Comparison of ENCODE assay signal across 9 mouse cellular contexts in genomic region chr5:135800927-135801326, GRCm38 (mm10). TPM values are rescaled to one million over a fixed set of nuclear protein-coding genes. Genes with fewer than 3 reads are reported as not detected.
A peak's percentile ranks its signal among the peaks of the same experiment; 100 is the strongest.
DNase-seq lines count a peak whose midpoint lies in the region; ATAC-seq and TF ChIP-seq lines count a peak whose summit lies in the region.
"Had no signal": no experiment of that assay in that cellular context is flagged by ENCODE, and none has a peak within 500 bp of the region (broad histone marks: within the 10 kb centered on the region; RNA-seq: fewer than 3 reads in every experiment).

No protein-coding gene starts in this region.

- H3K36me3 ChIP-seq in heart, embryonic 15.5 days, result no peaks in the 10 kb centered on the region
- H3K36me3 ChIP-seq in forebrain, embryonic 12.5 days (replicated peaks), result no peaks in the 10 kb centered on the region
- no peaks in the 10 kb centered on the region for H3K36me3 ChIP-seq in limb, embryonic 14.5 days (ENCODE audit: control insufficient read depth, insufficient read depth, low read length)

- no peak; the same call in 1 of the 2 replicates for ATAC-seq in heart, embryonic 15.5 days (replicated peaks; ENCODE audit: insufficient number of reproducible peaks, insufficient read depth, low FRiP score, low read depth)
- peak; percentile 51; the same call in 1 of the 2 replicates for ATAC-seq in forebrain, embryonic 12.5 days (ENCODE audit: low FRiP score)
- 0 out of 2 replicates have a peak, but pooled peaks have one; percentile 30 for ATAC-seq in limb, embryonic 14.5 days (ENCODE audit: low FRiP score, low read depth)

- intact Hi-C loops in heart, postnatal 10 days (cut with DNase I), result no loop called here

- no peaks in the 10 kb centered on the region for H3K9me3 ChIP-seq in heart, embryonic 15.5 days (replicated peaks)
- no peaks in the 10 kb centered on the region for H3K9me3 ChIP-seq in forebrain, embryonic 12.5 days
- no peaks in the 10 kb centered on the region for H3K9me3 ChIP-seq in limb, embryonic 14.5 days (ENCODE audit: control insufficient read depth, low read length)

- WGBS in heart, embryonic 15.5 days, result 3% methylated on average over 6 of the region's 6 CpGs
- WGBS in forebrain, embryonic 12.5 days, result 2% methylated on average over 6 of the region's 6 CpGs
- WGBS in limb, embryonic 14.5 days, result 0% methylated on average over 6 of the region's 6 CpGs

- no peak overlapping the region for H3K4me3 ChIP-seq in heart, embryonic 15.5 days
- H3K4me3 ChIP-seq in forebrain, embryonic 12.5 days (replicated peaks), result no peak overlapping the region
- H3K4me3 ChIP-seq in limb, embryonic 14.5 days (replicated peaks; ENCODE audit: low read length), result no peak overlapping the region

- TF ChIP-seq POLR2A in limb, embryonic 14.5 days (IDR thresholded peaks at IDR 0.05; ENCODE audit: borderline replicate concordance, extremely low read depth, insufficient read depth, insufficient read length), result no peak

- H3K4me1 ChIP-seq in heart, embryonic 15.5 days (replicated peaks), result peaks cover 12% of the 10 kb centered on the region
- peaks cover 12% of the 10 kb centered on the region; the same call in 1 of the 2 replicates for H3K4me1 ChIP-seq in forebrain, embryonic 12.5 days
- 0 out of 2 replicates have a peak, but pooled peaks cover 7% of the 10 kb centered on the region for H3K4me1 ChIP-seq in limb, embryonic 14.5 days (ENCODE audit: control insufficient read depth, insufficient read depth, low read length)

- no peak overlapping the region for H3K9ac ChIP-seq in heart, embryonic 15.5 days
- H3K9ac ChIP-seq in forebrain, embryonic 12.5 days, result 0 out of 2 replicates have a peak overlapping the region, but pooled peaks have one; percentile 4
- H3K9ac ChIP-seq in limb, embryonic 14.5 days (ENCODE audit: low read depth, low read length, severe bottlenecking), result no peak overlapping the region
- H3K9ac ChIP-seq: liver, embryonic 14.5 days had no signal

- H3K27ac ChIP-seq in heart, embryonic 15.5 days, result no peak overlapping the region
- H3K27ac ChIP-seq in forebrain, embryonic 12.5 days, result peak overlapping the region; percentile 53
- H3K27ac ChIP-seq in limb, embryonic 14.5 days (replicated peaks; ENCODE audit: low read depth, low read length), result no peak overlapping the region
- H3K27ac ChIP-seq: liver, embryonic 14.5 days had no signal

- 0 out of 2 replicates have a peak overlapping the region, but pooled peaks have one; percentile 6 for H3K4me2 ChIP-seq in heart, embryonic 15.5 days
- no peak overlapping the region for H3K4me2 ChIP-seq in forebrain, embryonic 12.5 days
- no peak overlapping the region for H3K4me2 ChIP-seq in limb, embryonic 14.5 days (replicated peaks; ENCODE audit: low read depth, low read length, severe bottlenecking)

- no peak for DNase-seq in heart, postnatal 10 days
- DNase-seq in limb, embryonic 14.5 days (ENCODE audit: low spot score), result peak; percentile 40
- peak; percentile 39 for DNase-seq in retina, postnatal 7 days (ENCODE audit: low read depth, low spot score)
- DNase-seq in T-cell, adult 2 months (ENCODE audit: low spot score), result no peak
- DNase-seq in spleen, postnatal 10 days (ENCODE audit: low spot score in 2 of 2), result no peak
- DNase-seq: kidney, adult 8-10 months had no signal

- 0 out of 2 replicates have a peak, but pooled peaks cover 6% of the 10 kb centered on the region for H3K27me3 ChIP-seq in heart, embryonic 15.5 days
- H3K27me3 ChIP-seq in forebrain, embryonic 12.5 days, result peaks cover 29% of the 10 kb centered on the region
- no peaks in the 10 kb centered on the region for H3K27me3 ChIP-seq in limb, embryonic 14.5 days (ENCODE audit: control insufficient read depth, insufficient read depth, low read length)

RNA-seq across cellular contexts. Expression of gene Srrm3, which starts 5.8 kb away (rescaled TPM):
- polyA plus RNA-seq in heart, embryonic 15.5 days (2015; fragmentation: Nextera tagmentation; extraction: Ambion mirVana), result 0.18 and 0.33 TPM in 2 replicates
- total RNA-seq in heart, postnatal 10 days (2021), result under 1 TPM; 0.24 to 0.25 TPM
- 30.3 and 37.6 TPM in 2 replicates for polyA plus RNA-seq in forebrain, embryonic 12.5 days (2016; fragmentation: Nextera tagmentation; extraction: Ambion mirVana)
- 0.53 and 0.55 TPM in 2 replicates for polyA plus RNA-seq in limb, embryonic 14.5 days (2012; rRNA removed)
- polyA plus RNA-seq in limb, embryonic 14.5 days (2014; fragmentation: Nextera tagmentation; extraction: Ambion mirVana), result 0.07 and 0.12 TPM in 2 replicates

RNA-seq across cellular contexts. Expression of gene Mdh2, which starts 22.6 kb away (rescaled TPM):
- polyA plus RNA-seq in heart, embryonic 15.5 days (2015; fragmentation: Nextera tagmentation; extraction: Ambion mirVana), result 1,014 and 1,128 TPM in 2 replicates
- 1,000 to 10,000 TPM; 1,661 to 1,664 TPM for total RNA-seq in heart, postnatal 10 days (2021)
- polyA plus RNA-seq in forebrain, embryonic 12.5 days (2016; fragmentation: Nextera tagmentation; extraction: Ambion mirVana), result 520 and 524 TPM in 2 replicates
- 339 and 354 TPM in 2 replicates for polyA plus RNA-seq in limb, embryonic 14.5 days (2012; rRNA removed)
- polyA plus RNA-seq in limb, embryonic 14.5 days (2014; fragmentation: Nextera tagmentation; extraction: Ambion mirVana), result 429 and 442 TPM in 2 replicates

RNA-seq across cellular contexts. Expression of gene Styxl1, which starts 22.7 kb away (rescaled TPM):
- 0.39 and 0.41 TPM in 2 replicates for polyA plus RNA-seq in heart, embryonic 15.5 days (2015; fragmentation: Nextera tagmentation; extraction: Ambion mirVana)
- total RNA-seq in heart, postnatal 10 days (2021), result not detected
- polyA plus RNA-seq in forebrain, embryonic 12.5 days (2016; fragmentation: Nextera tagmentation; extraction: Ambion mirVana), result 0.29 TPM in 1 of 2 replicates, not detected in the other
- 0.08 and 0.10 TPM in 2 replicates for polyA plus RNA-seq in limb, embryonic 14.5 days (2012; rRNA removed)
- 0.15 TPM in 1 of 2 replicates, not detected in the other for polyA plus RNA-seq in limb, embryonic 14.5 days (2014; fragmentation: Nextera tagmentation; extraction: Ambion mirVana)

RNA-seq across cellular contexts. Expression of gene Tmem120a, which starts 56.7 kb away (rescaled TPM):
- polyA plus RNA-seq in heart, embryonic 15.5 days (2015; fragmentation: Nextera tagmentation; extraction: Ambion mirVana), result 32.9 and 37.1 TPM in 2 replicates
- 10 to 100 TPM; 10.0 to 17.4 TPM for total RNA-seq in heart, postnatal 10 days (2021)
- 47.1 and 54.2 TPM in 2 replicates for polyA plus RNA-seq in forebrain, embryonic 12.5 days (2016; fragmentation: Nextera tagmentation; extraction: Ambion mirVana)
- polyA plus RNA-seq in limb, embryonic 14.5 days (2012; rRNA removed), result 21.3 and 23.7 TPM in 2 replicates
- 44.3 and 48.1 TPM in 2 replicates for polyA plus RNA-seq in limb, embryonic 14.5 days (2014; fragmentation: Nextera tagmentation; extraction: Ambion mirVana)

Comparison
In these comparisons a context has a peak if more than half of its experiments do, and no peak if none do; other contexts are left out.
1. DNase-seq: peak in limb, embryonic 14.5 days (single experiment) and retina, postnatal 7 days (single experiment); none in heart, postnatal 10 days (0 of 2), T-cell, adult 2 months (single experiment) and spleen, postnatal 10 days (0 of 2).
2. RNA of gene Srrm3, which starts 5.8 kb away (polyA plus RNA-seq): 30.3 to 37.6 TPM in forebrain, embryonic 12.5 days; 0.07 to 0.55 TPM in limb, embryonic 14.5 days and 0.18 to 0.33 TPM in heart, embryonic 15.5 days; every median in the first group is over 10 times any median in the second.